Mouse (Mus musculus) liver, embryonic 16.5 days (tissue): Measurements from ENCODE around the gene D630023F18Rik. TPM values are rescaled to one million over a fixed set of nuclear protein-coding genes. Genes with fewer than 3 reads are reported as not detected.

Experiments
- ATAC-seq: fragments of 200-750 bp; cut with Nextera tagmentation; 2 replicates; pipeline ENCODE4 v1.8.0; 2017; ENCODE audit warnings: low read depth, mild to moderate bottlenecking, moderate number of reproducible peaks, moderate library complexity
- H3K27ac ChIP-seq: fragments of 300-500 bp; sonication (generic); 2 replicates; pipeline ENCODE4 v1.5.1; 2014; ENCODE audit warnings: mild to moderate bottlenecking, low read length
- H3K27me3 ChIP-seq: fragments of 300-500 bp; sonication (generic); 2 replicates; pipeline ENCODE4 v1.6.1; 2014; ENCODE audit warnings: low read depth, low read length, mixed read lengths; ENCODE audit not compliant: control insufficient read depth, insufficient read depth
- H3K36me3 ChIP-seq: fragments of 300-500 bp; sonication (generic); 2 replicates; pipeline ENCODE4 v1.6.1; 2014; ENCODE audit warnings: mild to moderate bottlenecking; ENCODE audit not compliant: control insufficient read depth, insufficient read depth
- H3K4me1 ChIP-seq: fragments of 300-500 bp; sonication (generic); 2 replicates; pipeline ENCODE4 v1.6.1; 2014; ENCODE audit warnings: low read depth, low read length, mixed read lengths; ENCODE audit not compliant: control insufficient read depth
- H3K4me2 ChIP-seq: fragments of 300-500 bp; sonication (generic); 2 replicates; pipeline ENCODE4 v1.6.1; 2014; ENCODE audit warnings: low read depth, low read length, mixed read lengths
- H3K4me3 ChIP-seq: fragments of 300-500 bp; sonication (generic); 2 replicates; pipeline ENCODE4 v1.5.1; 2014; ENCODE audit warnings: low read depth, mild to moderate bottlenecking, low read length
- H3K9ac ChIP-seq: fragments of 300-500 bp; sonication (generic); 2 replicates; pipeline ENCODE4 v1.6.1; 2014; ENCODE audit warnings: low read depth, low read length
- H3K9me3 ChIP-seq: fragments of 300-500 bp; sonication (generic); replicated peaks from 2 replicates; pipeline ENCODE4 v1.6.1; 2016; ENCODE audit warnings: low read length; ENCODE audit not compliant: control insufficient read depth
- WGBS: fragments of 180-500 bp; shearing (Covaris S2); extraction: QIAGEN DNeasy Blood & Tissue Kit; methylation state at CpG from one replicate; pipeline ENCODE4 v1.1.7; 2014; ENCODE audit not compliant: insufficient replicate concordance; 5-methylcytosine and 5-hydroxymethylcytosine counted together
- polyA plus RNA-seq: library from polyadenylated mRNA; unstranded; fragments of >200 nt; fragmentation: Nextera tagmentation; extraction: Ambion mirVana; gene quantifications from 2 replicates; pipeline ENCODE4 v1.2.1, GENCODE M21; 2015

The D630023F18Rik gene
- polyA plus RNA-seq, 1 experiment from 2014 or later, result 0.48 TPM

GRCm38 (mm10) chr1:65063352-65063751, 59.7 kb downstream of the D630023F18Rik start, which contains the start of gene Crygd:
Gene Crygd, minus strand, starts transcription at chr1:65063452.
- no peak for ATAC-seq
- Histone ChIP-seq H3K9ac (no peak within 1 kb of the TSS), H3K9me3 (no peaks in the 10 kb centered on the region), H3K27me3 (no peaks in the 10 kb centered on the region), H3K27ac (no peak within 1 kb of the TSS), H3K4me2 (no peak within 1 kb of the TSS), H3K4me3 (no peak within 1 kb of the TSS), H3K4me1 (no peaks in the 10 kb centered on the region), H3K36me3 (no peaks in the 10 kb centered on the region)
- 78% methylated on average over 8 of the region's 8 CpGs for WGBS

Other genes starting within 250 kb of the D630023F18Rik start
- gene Plekhm3, start 166.4 kb downstream of the D630023F18Rik start, polyA plus RNA-seq, result 2.0 and 2.5 TPM in 2 replicates
- gene Akr1cl, start 90.5 kb downstream of the D630023F18Rik start, polyA plus RNA-seq, result 0.09 and 0.25 TPM in 2 replicates
- gene Cryge, start 72.1 kb downstream of the D630023F18Rik start, polyA plus RNA-seq, result not detected in 2 replicates
- gene Crygd, start 59.8 kb downstream of the D630023F18Rik start, polyA plus RNA-seq, result not detected in 2 replicates
- not detected in 2 replicates for gene Crygc, start 49.5 kb downstream of the D630023F18Rik start, polyA plus RNA-seq
- gene Crygb, start 40.9 kb downstream of the D630023F18Rik start, polyA plus RNA-seq, result not detected in 2 replicates
- not detected in 2 replicates for gene Cryga, start 19.8 kb downstream of the D630023F18Rik start, polyA plus RNA-seq
- not detected in 2 replicates for gene Gm28845, start 3.7 kb downstream of the D630023F18Rik start, polyA plus RNA-seq
- 136 and 151 TPM in 2 replicates for gene Idh1, start 63.3 kb upstream of the D630023F18Rik start, polyA plus RNA-seq
- 3.5 and 3.7 TPM in 2 replicates for gene Pikfyve, start 63.5 kb upstream of the D630023F18Rik start, polyA plus RNA-seq
- not detected in 2 replicates for gene Pth2r, start 158.8 kb upstream of the D630023F18Rik start, polyA plus RNA-seq